Mouse (Mus musculus): ENCODE results near the gene Dock10.

DNA sequence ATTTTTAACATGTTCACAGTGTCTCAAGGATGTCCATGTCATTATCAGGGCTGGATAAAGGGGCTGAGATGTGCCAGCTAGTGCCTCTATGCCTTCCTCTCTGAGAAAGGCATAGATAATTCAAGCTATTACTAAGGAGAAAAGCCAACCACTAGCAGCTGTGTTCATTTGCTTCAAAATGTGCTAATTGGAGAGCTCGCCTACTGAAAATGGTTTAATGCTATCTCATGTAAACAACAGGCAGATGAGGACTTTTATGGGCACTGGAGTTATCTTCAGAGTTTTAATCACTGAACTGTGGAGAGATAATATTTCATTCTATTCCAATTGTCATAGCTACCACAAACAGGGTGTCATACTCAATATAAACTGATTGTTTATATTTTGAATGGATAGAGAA, 36.3 kb downstream of the Dock10 start:
- TF ChIP-seq CTCF (IDR thresholded peaks at IDR 0.05; ENCODE audit: borderline replicate concordance, control insufficient read depth, extremely low read depth, insufficient read depth, low read length, poor library complexity) (no peak), POLR2A (IDR thresholded peaks at IDR 0.05; ENCODE audit: control insufficient read depth, extremely low read depth, insufficient read depth, low read length, poor library complexity) (no peak)
